Mouse (Mus musculus): ENCODE measurements around the gene Cltc. TPM values are rescaled to one million over a fixed set of nuclear protein-coding genes. Genes with fewer than 3 reads are reported as not detected.
A peak's percentile ranks its signal among the peaks of the same experiment; 100 is the strongest.

The Cltc gene
- polyA plus RNA-seq, 1 experiment from 2014 or later: 64.5 TPM

DNA sequence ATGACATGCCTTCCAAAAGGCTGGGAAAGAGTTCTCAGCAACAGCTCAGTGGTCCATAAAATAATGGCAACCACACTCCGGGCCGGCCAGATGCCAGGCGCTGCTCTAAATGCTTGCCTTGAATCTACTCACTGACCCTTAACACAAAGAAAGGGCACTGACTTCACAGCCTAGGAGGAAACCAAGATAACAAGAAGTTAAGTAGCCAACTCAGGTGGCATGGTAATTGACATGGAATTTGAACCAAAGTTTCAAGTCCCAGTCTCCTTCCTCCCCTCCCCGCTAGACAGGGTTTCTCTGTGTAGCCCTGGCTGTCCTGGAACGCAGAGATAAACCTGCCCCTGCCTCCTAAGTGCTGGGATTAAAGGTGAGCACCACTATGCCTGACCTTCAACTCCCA, 78.4 kb downstream of the Cltc start:
- 63% methylated on average over 5 of the region's 5 CpGs for WGBS
- TF ChIP-seq CTCF (IDR thresholded peaks at IDR 0.05; ENCODE audit: low read depth) (no peak), EP300 (optimal IDR thresholded peaks at IDR 0.05) (no peak)
- Histone ChIP-seq H3K9me3 (ENCODE audit: control insufficient read depth, low read length) (no peaks in the 10 kb centered on the region), H3K4me3 (ENCODE audit: low read depth, low read length) (no peak overlapping the region), H3K4me2 (replicated peaks; ENCODE audit: low read depth) (no peak overlapping the region), H3K4me1 (replicated peaks; ENCODE audit: control insufficient read depth, insufficient read depth) (no peaks in the 10 kb centered on the region), H3K36me3 (ENCODE audit: control insufficient read depth, insufficient read depth, low read length) (no peaks in the 10 kb centered on the region), H3K27me3 (ENCODE audit: control insufficient read depth, insufficient read depth, low read length) (no peaks in the 10 kb centered on the region), H3K9ac (ENCODE audit: low read length) (no peak overlapping the region), H3K27ac (replicated peaks) (no peak overlapping the region)
- ATAC-seq (ENCODE audit: low FRiP score, low TSS enrichment) (0 out of 2 replicates have a peak, but pooled peaks have one; percentile 11), DNase-seq (ENCODE audit: low spot score) (peak; percentile 27)

DNA sequence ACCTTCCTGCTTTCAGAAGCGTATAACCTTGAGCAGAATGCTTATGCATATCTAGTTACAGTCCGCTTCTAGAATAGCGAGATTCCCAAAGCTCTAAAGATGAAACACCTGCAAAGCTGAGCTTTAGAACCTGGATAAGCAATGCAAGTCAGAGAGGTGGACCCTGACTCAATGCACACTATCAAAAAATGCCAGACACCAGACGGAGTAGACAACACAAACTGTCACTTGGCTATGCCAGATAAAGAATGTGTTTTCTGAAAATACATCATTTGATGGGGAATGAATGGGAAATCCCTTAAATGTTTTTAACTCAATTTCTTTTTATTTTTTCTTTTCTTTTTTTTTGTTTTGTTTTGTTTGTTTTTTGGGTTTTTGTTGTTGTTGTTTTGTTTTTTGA, 81.8 kb downstream of the Cltc start:
- ATAC-seq (ENCODE audit: low FRiP score, low TSS enrichment): no peak
- Histone ChIP-seq H3K27me3 (ENCODE audit: control insufficient read depth, insufficient read depth, low read length) (no peaks in the 10 kb centered on the region), H3K9me3 (ENCODE audit: control insufficient read depth, low read length) (no peaks in the 10 kb centered on the region), H3K9ac (ENCODE audit: low read length) (no peak overlapping the region), H3K36me3 (ENCODE audit: control insufficient read depth, insufficient read depth, low read length) (no peaks in the 10 kb centered on the region), H3K4me2 (replicated peaks; ENCODE audit: low read depth) (no peak overlapping the region), H3K27ac (replicated peaks) (no peak overlapping the region), H3K4me3 (ENCODE audit: low read depth, low read length) (no peak overlapping the region), H3K4me1 (replicated peaks; ENCODE audit: control insufficient read depth, insufficient read depth) (no peaks in the 10 kb centered on the region)
- DNase-seq (ENCODE audit: low spot score): no peak
- 86% methylated on average over 4 of the region's 4 CpGs for WGBS
- TF ChIP-seq CTCF (IDR thresholded peaks at IDR 0.05; ENCODE audit: low read depth) (no peak), EP300 (optimal IDR thresholded peaks at IDR 0.05) (no peak)

DNA sequence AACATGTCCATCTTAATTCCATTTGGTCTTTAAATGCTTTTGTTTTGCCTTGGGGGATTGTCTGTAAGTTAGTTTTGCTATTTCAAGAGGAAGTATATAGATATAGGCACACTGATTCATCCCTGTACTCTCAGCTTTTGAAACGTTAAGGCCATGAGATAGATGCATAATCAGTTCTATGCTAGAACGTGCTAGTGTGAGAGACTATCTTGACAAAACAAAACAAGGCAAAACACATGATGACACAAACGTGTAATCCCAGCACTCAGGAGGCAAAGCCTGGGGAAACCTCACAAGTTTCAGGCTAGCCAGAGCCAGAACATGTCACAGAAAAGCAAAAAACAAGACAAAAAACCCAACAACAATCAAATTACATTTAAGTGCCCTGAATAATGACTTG, 84.6 kb downstream of the Cltc start:
- no peaks in the 10 kb centered on the region for H3K27me3 ChIP-seq (ENCODE audit: control insufficient read depth, insufficient read depth, low read length)
- ATAC-seq (ENCODE audit: low FRiP score, low TSS enrichment) (no peak), DNase-seq (ENCODE audit: low spot score) (no peak)
- no peak overlapping the region for H3K4me2 ChIP-seq (replicated peaks; ENCODE audit: low read depth)
- H3K4me1 ChIP-seq (replicated peaks; ENCODE audit: control insufficient read depth, insufficient read depth): no peaks in the 10 kb centered on the region
- H3K9me3 ChIP-seq (ENCODE audit: control insufficient read depth, low read length): no peaks in the 10 kb centered on the region
- TF ChIP-seq EP300 (optimal IDR thresholded peaks at IDR 0.05) (no peak), CTCF (IDR thresholded peaks at IDR 0.05; ENCODE audit: low read depth) (no peak)
- 59% methylated on average over 3 of the region's 3 CpGs for WGBS
- no peak overlapping the region for H3K4me3 ChIP-seq (ENCODE audit: low read depth, low read length)
- H3K36me3 ChIP-seq (ENCODE audit: control insufficient read depth, insufficient read depth, low read length): no peaks in the 10 kb centered on the region
- no peak overlapping the region for H3K9ac ChIP-seq (ENCODE audit: low read length)
- H3K27ac ChIP-seq (replicated peaks): no peak overlapping the region

DNA sequence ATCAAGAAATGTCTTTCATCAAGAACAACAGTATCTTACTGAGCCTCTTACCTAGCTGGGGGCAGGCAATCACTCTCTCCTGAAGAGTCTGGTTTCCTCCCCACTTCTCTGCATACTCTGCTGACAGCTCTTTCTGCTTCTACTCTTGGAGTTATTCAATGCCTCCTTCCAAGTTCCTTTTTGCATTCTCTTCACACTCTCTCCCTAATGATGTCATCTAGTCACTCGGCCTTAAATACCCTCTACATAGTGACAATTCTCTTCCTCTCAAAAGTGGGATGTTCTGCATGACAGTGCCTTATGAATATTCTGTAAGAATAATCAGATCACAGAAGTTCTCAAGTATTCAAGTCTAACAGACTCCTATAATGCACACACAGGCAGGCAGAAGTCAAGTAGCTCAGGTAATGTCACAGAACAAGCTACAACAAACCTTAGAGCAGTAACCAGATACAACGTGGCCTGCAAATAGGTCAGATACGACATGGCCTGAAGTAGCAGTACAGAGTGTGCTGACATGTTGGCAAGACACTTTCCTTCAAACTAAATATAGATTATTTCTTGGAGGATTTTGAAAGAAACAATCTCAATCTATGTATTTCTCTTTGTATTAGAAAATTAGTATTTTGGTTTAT, 86.2 kb downstream of the Cltc start:
- H3K27ac ChIP-seq (replicated peaks): no peak overlapping the region
- no peaks in the 10 kb centered on the region for H3K9me3 ChIP-seq (ENCODE audit: control insufficient read depth, low read length)
- TF ChIP-seq EP300 (optimal IDR thresholded peaks at IDR 0.05) (no peak), CTCF (IDR thresholded peaks at IDR 0.05; ENCODE audit: low read depth) (no peak)
- 74% methylated on average over 3 of the region's 3 CpGs for WGBS
- H3K4me3 ChIP-seq (ENCODE audit: low read depth, low read length): no peak overlapping the region
- DNase-seq (ENCODE audit: low spot score) (no peak), ATAC-seq (ENCODE audit: low FRiP score, low TSS enrichment) (no peak)
- no peaks in the 10 kb centered on the region for H3K4me1 ChIP-seq (replicated peaks; ENCODE audit: control insufficient read depth, insufficient read depth)
- no peak overlapping the region for H3K9ac ChIP-seq (ENCODE audit: low read length)
- H3K27me3 ChIP-seq (ENCODE audit: control insufficient read depth, insufficient read depth, low read length): no peaks in the 10 kb centered on the region
- no peaks in the 10 kb centered on the region for H3K36me3 ChIP-seq (ENCODE audit: control insufficient read depth, insufficient read depth, low read length)
- H3K4me2 ChIP-seq (replicated peaks; ENCODE audit: low read depth): no peak overlapping the region

DNA sequence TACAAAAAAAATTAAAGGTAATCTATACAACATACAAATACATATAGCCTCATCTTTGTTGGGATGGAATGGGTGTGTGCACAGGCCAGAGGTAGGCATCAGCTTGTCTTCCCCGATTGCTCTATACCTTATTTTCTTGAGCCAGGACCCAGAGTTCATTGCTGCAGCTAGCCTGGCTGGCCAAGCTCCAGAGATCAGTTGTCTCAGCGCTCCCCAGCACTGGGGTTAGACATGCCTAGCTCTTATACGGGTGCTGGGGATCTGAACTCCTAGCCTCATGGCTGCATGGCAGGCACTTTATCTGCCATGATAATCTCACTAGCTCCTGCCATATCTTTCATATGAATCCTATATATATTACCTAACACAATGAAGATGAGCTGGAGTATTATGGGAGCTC, 89.2 kb downstream of the Cltc start:
- no peak overlapping the region for H3K4me2 ChIP-seq (replicated peaks; ENCODE audit: low read depth)
- DNase-seq (ENCODE audit: low spot score): no peak
- no peaks in the 10 kb centered on the region for H3K4me1 ChIP-seq (replicated peaks; ENCODE audit: control insufficient read depth, insufficient read depth)
- no peak overlapping the region for H3K9ac ChIP-seq (ENCODE audit: low read length)
- no peak for ATAC-seq (ENCODE audit: low FRiP score, low TSS enrichment)
- H3K4me3 ChIP-seq (ENCODE audit: low read depth, low read length): no peak overlapping the region
- no peaks in the 10 kb centered on the region for H3K9me3 ChIP-seq (ENCODE audit: control insufficient read depth, low read length)
- TF ChIP-seq CTCF (IDR thresholded peaks at IDR 0.05; ENCODE audit: low read depth) (no peak), EP300 (optimal IDR thresholded peaks at IDR 0.05) (no peak)
- no peaks in the 10 kb centered on the region for H3K36me3 ChIP-seq (ENCODE audit: control insufficient read depth, insufficient read depth, low read length)
- WGBS: 91% methylated on average over 3 of the region's 3 CpGs
- H3K27me3 ChIP-seq (ENCODE audit: control insufficient read depth, insufficient read depth, low read length): no peaks in the 10 kb centered on the region
- H3K27ac ChIP-seq (replicated peaks): no peak overlapping the region

DNA sequence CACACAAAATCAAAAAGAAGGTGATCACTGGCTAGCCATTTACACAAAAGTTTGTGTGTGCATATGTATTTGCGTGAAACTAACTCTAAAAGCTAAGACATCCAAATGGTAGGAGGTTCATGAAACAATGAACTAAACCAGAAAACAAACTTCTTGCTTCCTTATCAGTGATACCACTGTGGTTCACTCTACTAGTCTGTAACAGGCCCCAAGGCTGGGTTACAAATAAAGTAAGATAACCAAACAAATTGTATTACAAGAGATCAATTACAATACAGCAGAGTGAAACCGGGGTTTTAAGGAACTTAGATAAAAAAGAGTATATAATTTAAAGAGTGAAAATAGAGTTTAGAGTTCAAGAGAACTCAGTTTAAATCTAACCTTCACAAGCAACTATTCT, 89.8 kb downstream of the Cltc start:
- no peak overlapping the region for H3K9ac ChIP-seq (ENCODE audit: low read length)
- no peak for ATAC-seq (ENCODE audit: low FRiP score, low TSS enrichment)

More for the DNA sequence above, 89.8 kb downstream of the Cltc start:
- H3K27me3 ChIP-seq (ENCODE audit: control insufficient read depth, insufficient read depth, low read length): no peaks in the 10 kb centered on the region
- no peaks in the 10 kb centered on the region for H3K36me3 ChIP-seq (ENCODE audit: control insufficient read depth, insufficient read depth, low read length)
- TF ChIP-seq EP300 (optimal IDR thresholded peaks at IDR 0.05): no peak
- no peak for TF ChIP-seq CTCF (IDR thresholded peaks at IDR 0.05; ENCODE audit: low read depth)
- no peak overlapping the region for H3K4me2 ChIP-seq (replicated peaks; ENCODE audit: low read depth)
- no peak overlapping the region for H3K27ac ChIP-seq (replicated peaks)
- no peak overlapping the region for H3K4me3 ChIP-seq (ENCODE audit: low read depth, low read length)
- no peaks in the 10 kb centered on the region for H3K9me3 ChIP-seq (ENCODE audit: control insufficient read depth, low read length)
- no peak for DNase-seq (ENCODE audit: low spot score)
- WGBS: 86% methylated on average over 2 of the region's 2 CpGs
- H3K4me1 ChIP-seq (replicated peaks; ENCODE audit: control insufficient read depth, insufficient read depth): no peaks in the 10 kb centered on the region

Measured in stomach, postnatal 0 days (tissue).